Mouse (Mus musculus): ENCODE data around the gene Hist1h2ag.

The Hist1h2ag gene

DNA sequence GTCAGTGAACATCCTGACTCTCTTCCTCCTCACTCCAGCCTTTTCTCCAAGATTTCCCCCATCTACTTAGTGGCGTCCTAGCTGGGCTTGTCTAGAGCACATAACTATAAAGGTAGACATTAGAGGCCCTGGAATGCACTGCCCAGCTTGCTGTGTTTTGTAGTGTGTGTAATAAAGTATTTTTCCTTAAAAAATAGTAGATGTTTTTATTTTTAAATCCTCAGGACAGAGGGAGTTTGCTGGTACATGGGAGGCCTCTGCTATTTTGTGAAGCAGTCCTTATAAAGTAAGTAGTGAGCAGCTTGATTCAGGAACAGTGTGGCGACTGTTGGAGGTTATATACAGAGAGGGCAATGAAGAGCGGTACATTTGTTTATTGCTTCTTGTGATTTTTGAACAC lies 34.0 kb downstream of the Hist1h2ag start:
- DNase-seq (ENCODE audit: low spot score) = no peak

DNA sequence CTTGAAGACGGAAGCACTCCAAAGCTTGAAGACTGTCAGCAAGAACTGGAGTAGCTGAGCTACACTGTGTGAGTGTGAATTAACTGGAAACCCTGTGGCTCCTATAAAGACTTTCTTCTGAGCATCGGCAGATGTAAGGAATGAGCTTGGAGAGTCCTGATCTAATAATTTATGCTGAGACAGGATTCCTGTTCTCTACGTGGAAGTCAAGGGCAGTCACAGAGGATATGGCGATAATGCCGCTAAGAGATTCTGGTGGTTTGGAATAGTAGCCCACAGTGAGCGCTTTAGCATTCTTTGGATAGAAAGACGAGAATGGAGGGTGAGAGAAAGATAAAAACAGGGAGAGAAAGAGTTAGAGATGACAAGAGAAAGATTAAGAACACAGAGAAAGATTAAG lies 34.9 kb downstream of the Hist1h2ag start:
- DNase-seq (ENCODE audit: low spot score) = no peak

DNA sequence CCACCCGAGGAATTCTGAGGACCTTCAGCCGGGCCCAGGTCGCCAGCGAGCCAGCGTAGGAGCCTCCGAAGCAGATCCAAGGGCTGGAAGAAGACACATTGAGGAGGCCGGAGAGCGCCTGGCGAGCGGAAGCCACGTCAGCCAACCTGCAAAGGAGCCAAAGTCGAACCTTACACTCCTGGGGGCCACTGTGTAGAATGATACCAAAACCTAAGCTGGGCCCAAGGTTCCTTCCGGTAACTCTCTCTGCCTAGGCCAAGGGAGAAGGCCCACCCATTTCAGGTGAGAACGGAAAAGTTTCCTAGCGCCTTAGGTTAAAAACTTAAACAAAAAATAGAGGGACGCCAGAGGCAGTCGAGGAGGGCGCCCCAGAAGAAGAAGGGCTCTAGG lies 35.6 kb downstream of the Hist1h2ag start:
- DNase-seq (ENCODE audit: low spot score) = no peak

DNA sequence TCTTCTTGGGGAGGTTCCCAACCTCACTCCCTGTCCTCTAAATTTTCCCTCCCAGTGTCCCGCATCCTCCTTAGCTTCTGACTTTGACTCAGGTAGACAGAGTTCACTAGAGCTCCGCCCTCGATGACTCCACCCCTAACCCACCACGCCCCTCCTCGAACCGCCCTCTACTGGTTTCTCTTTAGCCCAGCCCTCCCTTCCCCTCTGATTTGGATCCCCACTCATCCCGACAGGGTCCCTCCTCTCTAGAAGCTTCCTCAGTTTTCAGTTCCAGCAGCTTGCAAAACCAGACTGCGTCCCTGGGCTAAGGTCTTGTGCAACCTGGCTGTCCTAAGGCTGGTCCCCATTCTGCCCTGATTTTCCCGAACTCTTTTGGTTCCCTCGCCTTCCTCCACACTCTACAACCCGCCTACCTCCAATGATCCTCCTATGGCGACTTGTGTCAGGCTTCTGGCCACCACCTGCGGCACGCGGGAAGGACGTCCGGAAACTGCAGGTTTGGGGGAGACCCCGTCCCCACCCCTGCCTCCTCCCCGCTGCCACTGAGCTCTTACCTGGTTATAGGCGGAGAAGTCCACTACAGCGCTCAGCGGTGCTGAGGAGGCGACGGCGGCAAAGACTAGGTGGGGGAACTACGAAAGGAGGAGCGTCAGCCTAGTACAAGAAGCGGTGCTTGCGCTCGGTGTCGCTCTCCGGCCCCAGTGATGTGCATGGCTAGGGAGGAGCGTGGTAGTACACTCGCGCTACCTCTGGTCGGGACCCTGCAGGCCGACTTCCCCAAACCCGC lies 36.2 kb downstream of the Hist1h2ag start:
- no peak for DNase-seq (ENCODE audit: low spot score)

DNA sequence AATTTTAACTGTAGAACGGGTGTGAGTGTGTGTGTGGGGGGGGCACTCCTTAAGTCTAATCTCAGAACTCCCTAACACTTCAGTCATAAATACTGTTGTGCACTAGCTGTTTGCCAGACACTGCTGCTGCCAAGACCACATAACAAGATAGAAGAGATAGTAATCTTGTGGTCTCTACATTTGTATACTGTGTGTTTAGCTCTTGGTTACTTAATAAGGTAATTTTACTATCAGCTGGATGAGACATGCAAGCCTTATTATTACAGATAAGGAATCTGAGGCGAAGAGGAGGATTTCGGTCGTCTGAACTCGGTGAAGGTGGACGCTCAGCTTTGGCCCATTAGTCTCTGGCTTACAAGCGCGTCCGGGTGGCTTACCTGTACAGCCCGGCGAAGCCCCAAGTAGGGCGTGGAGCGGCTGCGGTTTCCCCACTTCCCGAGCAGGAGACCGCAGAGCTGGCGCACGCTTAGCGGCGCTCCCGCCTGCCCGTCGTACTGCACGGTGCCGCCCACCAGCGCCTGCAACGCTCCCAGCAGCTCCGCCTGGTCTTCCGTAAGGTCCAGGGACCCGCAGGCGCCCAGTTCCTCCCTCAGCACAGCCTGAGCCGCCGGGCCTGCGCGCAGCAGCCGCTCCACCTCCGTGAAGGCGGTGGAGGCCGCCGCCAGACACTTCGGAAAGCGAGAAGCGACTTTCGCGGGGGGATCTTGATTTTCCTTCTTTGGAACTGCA lies 37.0 kb downstream of the Hist1h2ag start:
- DNase-seq (ENCODE audit: low spot score) = no peak

DNA sequence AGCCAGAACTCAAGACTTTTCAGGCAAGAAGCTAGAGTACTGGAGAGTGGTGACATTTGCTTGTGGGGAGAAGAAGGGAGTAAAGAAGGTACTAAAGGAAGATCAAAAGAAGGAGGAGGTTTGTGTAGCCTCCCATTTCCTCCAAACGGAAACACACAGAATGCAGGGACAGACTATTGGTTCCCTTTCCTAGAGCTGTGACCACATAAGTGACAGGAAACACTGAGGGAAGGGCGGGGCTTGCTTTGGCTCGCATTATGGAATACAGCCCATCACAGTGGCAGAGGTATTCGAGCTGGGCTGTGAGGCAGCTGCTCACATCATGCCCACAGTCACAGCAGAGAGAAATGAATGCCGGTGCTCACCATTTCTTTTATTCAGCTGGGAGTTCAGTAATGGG lies 40.9 kb downstream of the Hist1h2ag start:
- no peak for DNase-seq (ENCODE audit: low spot score)

DNA sequence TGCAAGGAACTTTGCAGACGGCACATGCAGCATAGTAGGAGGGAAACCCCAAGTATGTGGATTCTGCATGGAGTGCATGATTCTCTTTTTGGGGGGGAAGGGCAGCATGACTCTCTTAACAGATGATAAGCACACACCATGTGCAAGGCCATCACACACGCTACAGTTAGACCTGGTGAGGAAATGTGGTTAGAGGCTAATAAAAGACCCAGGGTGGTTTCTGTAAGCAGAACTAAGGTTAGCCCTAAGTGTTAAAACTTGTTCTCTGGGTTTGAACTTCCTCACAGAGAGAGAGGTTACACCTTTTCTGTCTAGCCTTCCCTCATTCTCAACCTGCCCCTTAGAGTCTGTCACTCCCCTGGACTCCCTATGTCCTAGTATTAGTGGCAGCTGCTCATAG lies 41.4 kb downstream of the Hist1h2ag start:
- no peak for DNase-seq (ENCODE audit: low spot score)

DNA sequence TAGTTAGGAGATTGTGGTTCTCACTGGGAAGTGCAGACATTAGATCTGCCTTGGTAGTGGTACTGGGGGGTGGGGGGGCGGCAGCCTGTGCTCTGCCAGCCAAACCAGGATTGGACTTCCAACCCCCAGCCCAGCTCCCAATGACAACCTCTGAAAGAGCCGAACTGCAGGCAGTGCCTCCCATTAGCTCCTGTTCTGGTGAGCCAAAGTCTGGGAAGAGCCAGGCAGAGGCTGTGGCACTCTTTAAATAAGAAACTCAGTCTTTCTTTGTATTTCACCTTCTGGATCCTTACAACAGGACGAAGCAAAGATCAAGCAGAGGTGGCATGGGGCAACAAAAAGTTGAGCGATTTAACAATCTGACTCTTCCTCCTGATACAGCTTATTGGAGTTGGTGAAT lies 43.6 kb downstream of the Hist1h2ag start:
- DNase-seq (ENCODE audit: low spot score) = no peak

DNA sequence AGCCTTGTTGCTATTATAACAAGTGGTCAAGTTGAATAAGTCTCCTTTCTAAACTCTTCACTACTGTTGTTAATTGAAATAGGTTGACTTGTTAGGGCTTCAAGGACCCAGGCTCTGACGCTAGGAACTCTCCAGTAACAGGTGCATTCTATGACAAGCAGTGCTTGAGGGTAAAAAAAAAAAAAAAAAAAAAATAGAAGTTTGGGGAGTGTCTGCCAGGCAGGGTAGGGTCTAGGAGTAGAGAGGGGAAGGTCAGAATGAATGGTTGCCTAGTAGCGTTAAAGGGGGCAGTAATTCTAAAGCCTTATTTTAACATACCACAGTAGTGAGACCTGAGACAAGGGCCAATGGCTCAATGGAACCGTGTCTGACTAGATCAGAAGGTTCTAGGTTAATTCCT lies 44.3 kb downstream of the Hist1h2ag start:
- no peak for DNase-seq (ENCODE audit: low spot score)

DNA sequence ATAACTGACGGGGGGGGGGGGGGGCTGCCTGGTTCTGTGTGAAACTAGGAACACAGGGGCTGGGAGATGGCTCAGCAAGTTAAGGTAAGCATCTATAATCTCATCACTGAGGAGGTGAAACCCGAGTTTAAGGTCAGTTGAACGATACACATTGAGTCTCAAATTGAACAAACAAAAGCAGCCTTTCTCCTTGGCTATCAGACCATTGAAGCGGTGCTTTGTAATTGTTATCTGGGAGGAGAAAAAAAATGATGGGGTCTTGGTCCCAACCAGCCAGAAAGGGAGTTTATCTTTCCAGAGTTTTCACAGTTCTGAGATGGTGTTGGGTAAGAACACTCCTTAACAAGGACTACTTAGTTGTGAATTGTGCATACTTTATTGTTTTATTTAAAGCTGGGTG lies 44.9 kb downstream of the Hist1h2ag start:
- no peak for DNase-seq (ENCODE audit: low spot score)

DNA sequence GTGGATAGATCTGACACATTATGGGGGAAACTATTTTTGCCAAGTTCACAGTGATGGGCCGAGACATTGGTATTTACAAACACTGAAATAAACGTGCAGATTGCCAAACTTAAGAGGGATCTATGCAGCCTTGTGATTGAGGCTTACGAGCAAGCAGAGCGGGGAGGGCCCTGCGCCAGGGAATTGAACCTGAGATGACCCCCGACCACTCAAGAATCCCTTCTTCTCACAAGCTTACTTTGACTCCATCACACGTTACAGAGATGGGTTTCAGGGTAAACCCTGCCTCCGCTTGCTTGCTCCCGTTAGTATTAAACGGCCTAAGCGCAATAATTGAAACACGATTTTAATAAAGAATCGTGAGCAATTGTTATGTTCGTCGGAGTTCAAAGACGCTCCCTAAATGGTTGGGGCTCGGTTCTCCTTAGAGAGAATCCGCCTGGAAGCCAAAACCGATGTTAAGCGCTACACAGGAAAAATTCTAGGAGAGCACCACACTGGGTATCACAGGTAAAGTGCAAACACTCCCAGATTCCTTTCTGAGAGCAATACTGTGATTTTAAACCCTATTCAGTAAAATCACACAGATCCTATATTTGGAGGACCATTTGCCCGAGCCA lies 45.4 kb downstream of the Hist1h2ag start:
- DNase-seq (ENCODE audit: low spot score) = no peak

DNA sequence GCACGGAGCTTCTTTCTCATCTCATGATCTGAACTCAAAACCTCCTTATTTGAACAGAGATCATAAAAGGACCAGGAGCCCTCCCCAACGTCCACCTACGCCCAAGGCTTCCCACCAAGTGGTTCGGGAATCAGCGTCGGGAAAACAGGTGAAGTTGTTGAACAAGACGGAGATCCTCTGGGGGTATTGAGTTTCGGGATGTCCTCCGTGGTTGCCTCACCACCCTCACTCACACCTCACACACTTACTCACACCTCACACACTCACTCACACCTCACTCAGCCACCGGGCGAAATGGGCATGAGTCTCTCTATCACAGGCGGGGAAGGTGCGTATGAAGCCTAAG lies 45.9 kb downstream of the Hist1h2ag start:
- no peak for DNase-seq (ENCODE audit: low spot score)

DNA sequence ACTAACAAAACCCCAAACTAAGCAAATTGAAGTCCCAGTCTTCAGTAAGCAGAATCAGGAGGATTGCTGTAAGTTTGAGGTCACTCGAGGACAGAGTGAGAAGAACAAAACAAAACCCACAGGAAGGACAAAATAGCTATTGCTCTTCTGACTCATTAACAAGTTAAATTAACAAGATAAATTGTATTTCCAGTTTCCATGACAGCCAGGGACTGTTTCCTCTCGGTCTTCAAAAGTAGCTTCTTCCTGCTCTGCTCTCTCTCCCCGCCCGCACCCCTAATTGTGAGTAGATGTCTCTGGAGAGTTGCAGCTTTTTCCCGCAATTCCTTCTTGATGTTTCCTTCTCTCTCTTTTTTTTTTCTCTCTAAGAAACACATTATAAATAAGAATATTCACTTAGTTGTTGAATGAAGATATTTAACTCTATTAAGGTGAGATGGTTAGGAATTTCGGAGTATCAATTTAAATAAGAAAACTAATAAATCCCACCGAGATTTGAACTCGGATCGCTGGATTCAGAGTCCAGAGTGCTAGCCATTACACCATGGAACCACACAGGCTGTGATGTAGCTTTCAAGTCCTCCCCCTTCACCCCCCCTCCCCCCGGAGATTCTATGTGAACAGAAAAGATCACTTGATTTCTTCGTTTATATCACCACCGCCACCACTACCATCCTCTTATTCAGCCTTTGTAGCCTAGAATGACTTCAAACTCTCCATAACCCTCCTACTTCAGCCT lies 46.5 kb downstream of the Hist1h2ag start:
- peak; percentile 59 for DNase-seq (ENCODE audit: low spot score)

DNA sequence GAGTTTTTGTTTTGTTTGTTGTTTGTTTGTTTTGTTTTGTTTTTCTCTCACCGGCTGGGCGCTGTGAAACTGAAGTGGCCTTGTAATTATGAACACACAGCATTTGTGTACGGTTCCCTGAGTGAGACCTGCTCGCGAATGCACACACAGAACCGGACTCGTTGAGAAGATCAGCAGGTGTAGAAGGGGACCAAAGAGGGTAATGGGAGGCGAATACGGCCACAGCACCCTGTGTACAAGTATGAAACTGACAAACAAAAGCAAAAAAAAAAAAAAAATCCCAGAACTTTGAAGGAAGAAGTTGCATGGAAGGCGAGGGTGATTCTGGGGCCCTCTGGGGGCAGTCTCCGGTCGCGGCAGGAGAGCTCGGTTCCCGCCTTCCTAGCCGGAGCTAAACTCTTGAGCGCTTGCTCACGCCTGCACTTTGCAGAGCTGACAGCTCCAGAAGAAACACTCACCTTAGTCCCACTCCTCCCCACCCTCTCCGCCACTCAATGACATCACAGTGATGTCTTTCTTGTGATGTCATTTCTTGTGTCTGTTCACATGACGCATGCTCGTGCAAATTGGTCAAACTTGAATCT lies 47.3 kb downstream of the Hist1h2ag start:
- DNase-seq (ENCODE audit: low spot score) = peak; percentile 33

DNA sequence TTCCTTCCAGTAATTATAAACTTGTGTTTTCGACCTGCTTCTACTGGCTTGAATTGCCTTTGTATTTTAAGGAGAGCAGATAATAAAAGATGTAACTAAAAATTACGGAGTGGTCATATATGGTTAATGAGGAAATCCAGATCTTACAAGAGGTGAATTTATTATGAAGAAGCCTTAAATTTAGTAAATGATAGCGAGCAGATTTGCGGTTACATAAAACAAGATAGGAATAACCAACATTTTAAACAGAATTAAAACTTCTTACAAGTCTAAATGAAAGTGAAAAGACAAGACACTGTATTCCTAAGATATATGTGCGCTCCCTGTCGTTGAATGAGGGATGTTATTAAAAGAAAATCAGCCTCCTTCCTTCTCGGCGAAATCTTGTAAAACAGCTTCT lies 47.8 kb downstream of the Hist1h2ag start:
- no peak for DNase-seq (ENCODE audit: low spot score)

DNA sequence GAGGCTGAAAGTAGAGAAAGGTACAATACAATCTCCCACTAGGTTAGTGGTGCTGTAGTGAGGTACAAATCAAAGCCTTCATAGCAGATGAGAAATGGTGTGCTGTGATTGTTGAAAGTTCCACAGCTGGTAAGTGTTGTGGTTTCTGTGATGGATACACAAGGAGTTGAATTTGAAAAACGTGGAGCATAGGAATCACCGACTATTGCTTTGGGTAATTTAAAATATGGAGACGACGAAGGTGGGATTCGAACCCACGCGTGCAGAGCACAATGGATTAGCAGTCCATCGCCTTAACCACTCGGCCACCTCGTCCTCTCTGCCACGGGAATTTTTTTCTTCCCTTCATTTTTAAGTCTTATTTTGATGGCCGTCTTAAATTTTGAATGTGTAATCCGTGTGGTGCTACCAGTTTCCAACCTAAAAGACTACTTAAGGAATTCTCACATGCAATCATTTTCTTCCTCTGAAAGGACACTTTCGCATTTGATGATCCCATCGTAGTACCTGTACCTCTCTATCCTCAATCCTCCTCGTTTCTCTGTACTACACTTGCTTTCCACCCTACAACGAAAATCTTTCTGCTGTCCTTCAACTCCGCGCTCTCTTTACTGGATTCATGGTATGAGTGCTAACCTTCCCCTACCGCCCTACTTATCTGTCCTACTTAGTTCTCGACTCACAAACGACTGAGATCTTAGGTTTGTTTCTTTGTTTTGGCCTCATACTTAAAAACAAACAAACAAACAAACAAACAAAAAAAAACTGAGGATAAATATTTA lies 48.6 kb downstream of the Hist1h2ag start:
- DNase-seq (ENCODE audit: low spot score) = peak; percentile 64

DNA sequence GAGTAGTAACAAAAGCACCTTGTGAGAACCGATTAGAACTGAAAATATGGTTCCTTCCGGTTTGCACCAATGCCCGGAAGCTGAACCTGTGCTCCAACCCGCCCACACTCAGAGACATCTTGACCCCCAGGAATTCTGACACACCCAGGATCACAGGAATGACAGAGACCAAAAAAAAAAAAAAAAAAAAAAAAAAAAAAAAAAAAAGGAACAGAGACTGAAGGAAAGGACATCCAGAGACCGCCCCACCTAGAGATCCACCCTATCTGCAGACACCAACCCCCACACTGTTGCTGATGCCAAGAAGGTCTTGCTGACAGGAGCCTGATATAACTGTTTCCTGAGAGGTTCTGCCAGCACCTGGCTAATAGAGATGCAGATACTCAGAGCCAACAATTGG lies 50.2 kb downstream of the Hist1h2ag start:
- no peak for DNase-seq (ENCODE audit: low spot score)

Data from c-Kit-positive CD71-positive TER-119-positive erythroid progenitor cells, embryonic 14.5 days (primary cell).